Mouse (Mus musculus) ZHBTc4 (cell line): ENCODE measurements around the gene Numb.
A peak's percentile ranks its signal among the peaks of the same experiment; 100 is the strongest.
"Not testable (repeated sequence)": the region's sequence is repeated elsewhere in the genome, so short reads cannot be mapped to it uniquely, and the experiment has no call there.

Experiments
- DNase-seq: peaks from one replicate; pipeline ENCODE4 v3.0.0-alpha.2; 2011; ENCODE audit warnings: low read depth, low spot score

Gene Numb

DNA sequence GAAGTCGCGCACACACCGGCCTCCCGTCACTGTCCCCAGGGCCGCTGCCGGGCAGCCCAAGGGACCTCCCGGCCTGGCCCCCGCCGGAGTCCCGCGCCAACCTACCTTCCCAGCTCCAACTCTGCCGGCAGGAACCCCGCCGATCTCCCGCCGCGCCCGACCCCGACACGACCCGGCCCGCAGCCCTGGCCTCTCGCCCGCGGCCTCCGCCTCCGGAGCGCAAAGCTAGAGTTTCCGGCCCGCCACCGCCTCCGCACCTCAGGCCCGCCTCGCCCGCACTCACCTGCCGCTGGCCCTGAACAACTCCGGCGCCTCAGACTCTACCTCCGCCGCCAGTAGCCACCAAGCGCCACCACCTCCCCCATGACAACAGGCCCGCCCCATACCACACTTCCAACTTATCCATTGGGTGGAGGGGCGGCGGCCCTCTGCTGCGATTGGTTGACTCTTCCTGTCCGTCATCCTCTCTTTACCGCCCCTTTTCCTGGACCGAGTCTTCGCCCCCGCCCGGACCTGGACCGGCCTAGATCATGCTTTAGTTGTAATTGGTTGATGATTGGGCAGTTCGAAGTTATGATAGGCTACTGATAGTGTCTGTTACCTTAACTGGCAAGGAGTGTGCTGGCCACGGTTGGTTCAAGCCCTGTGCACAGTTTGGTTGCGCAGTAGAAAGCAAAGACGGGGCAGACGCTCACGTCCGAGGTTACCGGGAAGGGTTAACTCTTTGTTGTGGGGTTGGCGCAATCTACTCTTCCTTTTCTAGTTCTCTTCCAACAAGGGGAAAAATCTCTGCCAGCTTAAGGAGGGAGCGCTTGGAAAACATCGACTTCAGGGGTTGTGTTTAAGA, at the start of gene Numb:
TSS of gene Numb (minus strand) at position 400 of the 847 bp plus-strand sequence.
- DNase-seq: peak; percentile 99

DNA sequence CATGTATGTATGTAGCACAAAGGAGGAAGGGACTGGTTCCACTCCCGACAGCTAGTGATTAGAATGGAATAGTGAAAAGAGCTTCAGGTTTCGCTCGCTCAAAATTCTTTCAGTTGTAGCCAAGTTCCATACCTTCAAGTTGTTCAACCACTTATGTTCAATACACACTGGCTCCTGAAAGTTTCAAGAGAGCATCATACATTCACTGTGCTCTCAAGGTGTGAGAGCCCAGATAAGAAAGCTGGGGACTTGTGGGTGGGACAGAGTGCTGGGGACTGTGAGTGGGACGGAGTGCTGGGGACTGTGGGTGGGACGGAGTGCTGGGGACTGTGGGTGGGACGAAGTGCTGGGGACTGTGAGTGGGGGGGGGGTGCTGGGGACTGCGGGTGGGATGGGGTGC, 43.5 kb upstream of the Numb start:
- DNase-seq: no peak

DNA sequence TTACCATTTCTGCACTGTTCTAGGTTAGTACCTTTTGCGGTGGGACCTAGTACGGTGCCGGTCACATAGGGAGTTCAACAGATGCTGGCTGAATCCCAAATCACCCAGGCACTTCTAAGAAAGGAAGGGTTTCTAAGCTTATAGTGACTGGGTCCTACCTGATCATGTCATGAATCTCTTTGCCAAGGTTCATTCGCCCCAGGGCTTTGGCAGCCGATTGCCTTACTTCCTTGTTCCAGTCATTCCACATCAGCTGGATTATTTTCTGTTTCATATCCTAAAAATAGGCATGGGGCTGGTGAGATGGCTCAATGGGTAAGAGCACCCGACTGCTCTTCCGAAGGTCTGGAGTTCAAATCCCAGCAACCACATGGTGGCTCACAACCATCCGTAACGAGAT, 36.5 kb upstream of the Numb start:
- no peak for DNase-seq

DNA sequence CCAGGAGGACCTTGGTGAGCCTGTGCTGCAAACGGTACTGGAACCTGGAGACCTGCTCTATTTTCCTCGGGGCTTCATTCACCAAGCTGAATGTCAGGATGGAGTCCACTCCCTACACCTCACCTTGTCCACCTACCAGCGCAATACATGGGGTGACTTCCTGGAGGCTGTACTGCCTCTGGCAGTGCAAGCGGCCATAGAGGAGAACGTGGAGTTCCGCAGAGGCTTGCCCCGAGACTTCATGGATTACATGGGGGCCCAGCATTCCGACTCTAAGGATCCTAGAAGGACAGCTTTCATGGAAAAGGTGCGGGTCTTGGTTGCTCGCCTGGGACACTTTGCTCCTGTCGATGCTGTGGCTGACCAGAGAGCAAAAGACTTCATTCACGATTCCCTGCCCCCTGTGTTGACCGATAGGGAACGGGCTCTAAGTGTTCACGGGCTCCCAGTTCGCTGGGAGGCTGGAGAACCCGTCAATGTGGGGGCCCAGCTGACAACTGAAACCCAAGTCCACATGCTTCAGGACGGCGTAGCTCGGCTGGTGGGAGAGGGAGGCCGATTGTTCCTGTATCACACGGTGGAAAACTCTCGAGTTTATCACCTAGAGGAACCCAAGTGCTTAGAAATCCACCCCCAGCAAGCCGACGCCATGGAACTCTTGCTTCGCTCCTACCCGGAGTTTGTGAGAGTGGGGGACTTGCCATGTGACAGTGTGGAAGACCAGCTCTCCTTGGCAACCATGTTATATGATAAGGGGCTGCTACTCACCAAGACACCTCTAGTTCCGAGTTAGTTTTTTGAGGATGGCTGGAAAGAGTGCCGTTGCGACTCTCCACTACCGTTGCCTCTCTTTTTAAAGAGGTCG, 30.2 kb upstream of the Numb start:
- DNase-seq: no peak

DNA sequence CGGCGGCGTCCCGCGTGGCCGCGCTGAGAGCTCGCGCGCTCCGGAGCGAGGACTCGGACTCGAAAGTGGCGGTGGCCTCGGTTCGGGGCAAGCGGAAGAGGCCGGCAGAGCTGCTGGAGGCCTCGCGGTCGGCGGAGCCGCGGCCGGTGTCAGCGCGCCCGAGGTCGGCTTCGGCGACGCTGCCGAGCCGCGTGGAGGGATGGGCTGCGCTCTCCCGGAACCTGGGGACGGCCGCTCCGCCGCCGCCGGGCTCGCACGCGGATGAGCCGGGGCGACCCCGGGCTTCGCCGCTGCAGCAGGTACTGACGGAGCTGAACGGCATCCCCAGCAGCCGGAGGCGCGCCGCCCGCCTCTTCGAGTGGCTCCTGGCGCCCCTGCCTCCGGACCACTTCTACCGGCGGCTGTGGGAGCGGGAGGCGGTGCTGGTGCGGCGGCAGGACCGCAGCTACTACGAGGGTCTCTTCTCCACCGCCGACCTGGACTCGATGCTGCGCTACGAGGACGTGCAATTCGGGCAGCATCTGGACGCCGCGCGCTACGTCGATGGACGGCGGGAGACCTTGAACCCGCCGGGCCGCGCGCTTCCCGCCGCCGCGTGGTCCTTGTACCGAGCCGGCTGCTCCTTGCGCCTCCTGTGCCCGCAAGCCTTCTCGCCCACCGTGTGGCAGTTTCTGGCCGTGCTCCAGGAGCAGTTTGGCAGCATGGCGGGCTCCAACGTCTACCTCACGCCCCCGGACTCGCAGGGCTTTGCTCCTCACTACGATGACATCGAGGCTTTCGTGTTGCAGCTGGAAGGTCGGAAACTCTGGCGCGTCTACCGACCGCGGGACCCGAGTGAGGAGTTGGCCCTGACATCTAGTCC, 29.3 kb upstream of the Numb start:
- DNase-seq: peak; percentile 56

GRCm38 (mm10) chr12:83950493-83950839, 28.7 kb upstream of the Numb start, which contains the start of gene Riox1:
Gene Riox1, plus strand, starts transcription at chr12:83950608.
- DNase-seq: peak; percentile 90

- no peak for DNase-seq
These were observed 28.2 kb upstream of the Numb start for GRCm38 (mm10) chr12:83949776-83950492.

GRCm38 (mm10) chr12:83949043-83949442, 27.3 kb upstream of the Numb start:
- DNase-seq: peak; percentile 48

DNA sequence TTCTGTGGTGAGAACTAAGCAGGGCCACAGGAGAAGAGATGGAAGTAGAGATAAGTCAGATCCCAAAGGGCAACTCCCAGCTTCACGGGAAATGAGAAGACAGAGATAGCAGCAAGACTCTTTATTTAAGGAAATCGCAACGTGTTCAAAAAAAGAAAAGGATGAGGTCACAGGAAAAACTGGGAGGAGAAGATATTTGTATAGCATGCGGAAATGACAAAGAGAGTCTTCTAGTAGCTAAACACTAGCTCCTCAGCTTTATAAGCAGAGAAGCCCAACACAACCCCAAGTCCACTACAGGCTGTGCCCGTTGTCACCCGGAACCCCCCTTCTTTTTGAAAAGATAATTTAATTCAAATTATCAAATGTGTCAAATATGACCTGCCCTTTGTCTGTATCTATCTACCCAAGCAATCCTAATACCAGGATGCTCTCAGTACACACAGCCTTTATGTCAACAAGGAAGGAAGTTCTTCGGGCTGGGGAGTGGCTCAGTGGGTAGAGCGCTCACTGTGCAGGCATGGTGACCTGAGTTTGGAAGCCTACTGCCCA, 25.6 kb upstream of the Numb start:
- DNase-seq: no peak

DNA sequence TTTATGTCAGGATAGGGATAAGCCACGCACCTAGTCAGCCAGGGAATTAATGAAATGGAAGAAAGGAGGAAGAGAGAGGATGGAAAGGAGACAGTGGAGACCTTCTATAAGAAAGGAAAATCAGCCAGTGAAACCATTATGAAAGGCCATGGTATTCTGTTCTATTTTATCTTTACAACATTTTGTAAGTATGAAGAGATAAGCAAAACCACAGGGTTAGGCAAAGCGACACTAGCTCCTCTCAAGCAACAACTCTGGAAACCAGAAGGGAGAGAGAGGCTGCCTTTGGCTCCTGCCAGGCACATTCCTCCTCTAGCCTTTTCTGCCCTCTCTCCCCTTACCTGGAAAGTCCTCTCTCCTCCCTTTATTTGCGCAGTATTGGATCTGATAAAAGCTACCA, 20.2 kb upstream of the Numb start:
- no peak for DNase-seq

DNA sequence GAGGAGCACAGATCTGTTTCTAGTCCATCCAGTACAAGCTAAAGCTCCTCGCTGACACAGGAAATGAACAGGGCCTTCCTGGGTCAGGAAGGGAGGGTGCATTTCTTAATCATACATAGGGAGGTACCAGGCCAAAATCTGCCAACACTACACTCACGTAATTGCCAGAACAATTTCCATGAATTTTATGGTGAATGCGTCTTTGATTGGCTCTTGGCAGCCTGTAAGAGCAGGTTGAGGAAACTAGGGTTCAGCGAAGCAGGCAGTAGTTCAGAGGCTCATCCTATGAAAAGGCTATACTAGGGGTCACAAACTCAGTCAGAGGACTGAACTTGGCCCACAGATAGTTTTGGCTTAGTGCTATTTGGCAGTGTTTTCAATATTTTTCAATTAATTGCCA, 18.3 kb upstream of the Numb start:
- no peak for DNase-seq

DNA sequence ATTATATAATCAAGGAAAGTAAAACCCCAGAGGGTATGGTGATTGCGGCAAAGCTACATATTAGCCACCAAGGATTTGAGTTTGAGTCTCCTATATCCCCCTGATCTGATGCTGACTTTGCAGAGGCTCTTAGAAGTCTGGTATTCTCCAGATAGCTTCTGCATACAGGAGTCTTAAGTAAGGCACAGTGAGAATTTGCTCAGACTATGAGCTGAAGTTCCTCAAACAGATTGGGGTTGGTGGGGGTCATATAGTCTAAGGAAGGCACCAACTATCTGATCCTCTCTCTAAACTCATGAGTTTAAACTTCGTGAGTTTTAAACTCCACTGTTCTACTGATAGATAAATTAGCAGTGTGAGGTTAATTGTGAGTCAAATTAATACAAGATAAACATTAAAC, 17.6 kb upstream of the Numb start:
- DNase-seq: no peak

DNA sequence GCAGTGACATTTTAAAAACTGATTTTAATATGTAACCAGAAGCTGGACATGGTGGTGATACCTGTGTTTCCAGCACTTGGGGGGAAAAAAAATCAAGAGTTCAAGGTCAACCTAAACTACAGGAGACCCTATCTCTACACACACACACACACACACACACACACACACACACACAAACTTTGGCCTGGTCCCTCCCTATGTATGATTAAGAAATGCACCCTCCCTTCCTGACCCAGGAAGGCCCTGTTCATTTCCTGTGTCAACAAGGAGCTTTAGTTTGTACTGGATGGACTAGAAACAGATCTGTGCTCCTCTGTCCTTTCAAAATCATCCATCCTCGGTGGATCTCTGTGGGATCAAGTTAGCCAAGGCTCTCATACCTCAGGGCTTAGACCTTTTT, 16.9 kb upstream of the Numb start:
- DNase-seq: not testable (repeated sequence)

DNA sequence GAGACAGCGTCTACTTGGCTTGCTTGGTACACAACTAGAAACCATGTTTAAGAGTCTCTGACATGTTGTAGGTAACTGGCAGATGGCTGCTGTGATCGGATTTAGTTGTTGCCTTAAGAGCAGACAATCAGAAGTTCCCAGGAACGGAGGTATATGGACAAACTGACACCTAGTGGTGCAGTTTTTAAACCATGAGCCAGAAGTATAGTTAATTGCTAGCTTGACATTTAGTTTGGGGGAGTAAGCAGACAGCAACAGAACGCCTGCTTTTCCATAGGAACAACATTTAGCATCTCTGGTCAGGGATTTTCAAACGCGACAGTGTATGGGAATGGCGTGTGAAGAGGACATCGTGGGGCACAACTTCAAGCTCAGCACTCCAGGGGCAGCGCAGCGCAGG, 15.9 kb upstream of the Numb start:
- DNase-seq: no peak

DNA sequence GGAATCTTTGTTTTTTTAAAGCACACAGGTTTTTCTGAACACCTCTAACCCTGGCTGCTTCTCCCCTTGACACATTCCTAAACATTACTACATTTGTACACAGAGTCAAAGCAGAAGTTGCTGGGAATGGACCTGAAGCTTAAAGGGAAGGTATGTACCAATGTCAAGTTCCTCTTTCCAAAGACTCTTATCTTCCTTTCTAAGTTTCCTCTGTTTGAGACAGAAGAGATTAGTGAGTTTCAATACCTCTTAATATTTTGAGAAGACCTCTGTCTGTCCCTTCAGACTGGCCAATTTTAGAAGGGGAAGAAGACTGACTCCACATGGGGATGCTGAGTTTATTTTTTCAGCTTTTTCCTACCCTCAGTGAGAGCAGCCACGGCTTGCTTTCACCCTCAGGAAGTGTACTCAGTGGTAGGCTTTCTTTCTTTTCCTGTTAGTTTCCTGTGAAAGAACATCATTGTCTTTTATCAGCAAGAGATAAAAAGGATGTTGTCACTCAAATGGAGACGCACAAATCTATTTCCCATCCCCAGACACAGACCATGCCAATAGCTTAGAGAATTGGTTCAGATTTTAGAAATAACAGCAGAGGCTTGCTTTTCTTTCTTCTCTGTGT, 7.6 kb upstream of the Numb start:
- no peak for DNase-seq

DNA sequence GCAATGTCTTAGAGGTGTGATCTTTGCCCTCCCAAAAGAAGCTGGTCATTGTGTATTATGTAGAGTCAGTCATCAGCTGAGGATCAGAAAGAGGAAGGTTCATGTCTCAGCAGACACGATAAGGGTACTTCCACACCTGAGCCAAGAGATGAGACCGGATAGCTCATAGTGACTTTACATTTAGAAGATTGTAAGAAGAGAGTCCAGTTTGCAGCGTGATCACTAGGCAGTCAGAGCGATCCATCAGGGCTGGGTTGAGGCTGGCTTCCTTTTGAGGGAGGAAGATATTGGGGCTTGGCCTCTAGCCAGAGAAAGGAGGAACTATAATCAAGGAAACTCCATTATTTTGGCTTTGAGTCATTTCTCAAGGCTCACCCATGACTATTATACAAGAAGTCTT, 6.0 kb upstream of the Numb start:
- DNase-seq: no peak

DNA sequence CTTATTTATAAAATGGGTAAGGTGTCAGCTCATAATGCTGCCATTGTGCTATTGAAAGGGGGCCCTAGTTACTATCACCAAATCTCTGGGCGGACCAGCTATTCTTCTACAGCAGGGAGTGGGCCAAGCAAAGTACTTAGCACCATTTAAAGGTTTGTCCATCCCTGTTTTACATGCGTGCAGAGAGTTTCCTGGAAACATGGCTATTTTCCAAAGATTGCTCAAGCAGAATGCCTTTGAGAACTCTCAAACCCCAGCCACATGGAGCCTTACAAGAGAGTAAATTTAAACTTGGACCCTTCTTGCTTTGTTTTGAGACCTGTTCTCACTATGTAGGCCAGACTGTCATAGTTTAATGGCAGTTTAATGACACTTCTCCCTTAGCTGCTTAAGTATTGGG, 4.3 kb upstream of the Numb start:
- no peak for DNase-seq

DNA sequence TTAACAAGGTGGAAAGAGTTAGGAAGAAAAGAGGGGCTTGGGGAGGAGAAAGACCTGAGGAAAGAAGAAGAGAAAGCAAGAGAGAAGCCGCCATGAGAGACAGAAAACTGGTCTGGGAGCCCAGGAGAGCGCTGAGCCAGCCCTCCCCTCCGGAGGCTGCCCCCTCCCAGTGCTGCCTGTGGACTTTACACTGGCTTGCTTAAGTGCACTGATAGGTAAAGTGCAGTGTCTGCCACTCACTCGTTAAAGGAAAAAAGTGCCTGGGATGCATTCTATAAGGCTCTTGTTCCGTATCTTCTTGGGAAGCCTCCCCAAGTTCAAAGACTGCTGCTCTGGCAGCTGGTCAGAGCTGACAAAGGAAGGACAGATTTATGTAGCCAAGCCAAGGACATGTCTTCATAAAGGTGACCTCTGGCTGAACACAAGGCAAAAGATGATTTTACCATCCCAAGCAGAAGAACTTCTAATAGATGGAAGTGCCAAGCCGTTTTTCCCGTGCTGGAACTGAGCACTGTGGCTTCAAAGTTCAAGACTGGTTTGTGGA, 3.5 kb upstream of the Numb start:
- peak; percentile 15 for DNase-seq

DNA sequence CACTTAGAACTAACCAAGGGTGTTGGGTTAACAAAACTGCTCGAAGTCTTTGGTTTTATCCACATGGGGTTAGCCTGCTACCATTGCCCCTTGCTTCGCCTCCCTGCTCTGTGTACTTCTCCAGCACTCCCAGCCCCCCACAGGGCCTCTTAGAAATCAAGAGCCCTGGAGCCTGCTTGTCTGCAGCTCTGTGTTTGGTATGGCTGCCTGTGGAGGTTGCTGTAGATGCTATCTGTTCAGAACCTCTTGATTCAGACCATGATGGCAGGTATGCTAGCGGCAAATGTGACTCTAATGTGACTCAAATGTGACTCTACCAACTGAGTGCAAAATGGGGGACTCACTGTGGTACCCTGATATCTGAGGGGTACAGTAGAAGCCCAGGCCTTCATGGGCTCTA, 2.6 kb upstream of the Numb start:
- DNase-seq: peak; percentile 12

DNA sequence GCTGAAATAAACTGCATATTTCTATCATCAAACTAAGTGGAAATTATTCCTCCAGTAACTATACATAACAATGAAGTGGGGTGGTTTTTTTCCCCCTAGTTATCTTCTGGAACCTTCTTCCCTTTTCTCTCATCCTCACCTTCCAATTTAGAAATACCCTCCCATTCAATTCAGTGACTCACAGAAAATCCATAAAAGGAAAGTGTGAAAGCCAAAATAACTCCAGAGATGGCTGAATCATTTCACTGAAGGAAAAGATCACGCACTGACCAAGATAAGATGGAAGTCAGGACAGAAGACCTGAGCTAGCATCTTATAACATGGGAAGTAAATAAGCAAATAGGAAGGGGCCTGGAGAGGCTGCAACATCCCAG, 1.7 kb upstream of the Numb start:
- no peak for DNase-seq
